Mouse (Mus musculus) heart, embryonic 10.5 days (tissue): ENCODE data around the gene Cblc. TPM values are rescaled to one million over a fixed set of nuclear protein-coding genes. Genes with fewer than 3 reads are reported as not detected.

ENCODE experiments used
- DNase-seq: peaks from one replicate; pipeline ENCODE4 v3.0.0-alpha.2; 2017; ENCODE audit warnings: low spot score
- H3K27ac ChIP-seq: fragments of 300-500 bp; sonication (generic); 2 replicates; pipeline ENCODE4 v1.5.1; 2016; ENCODE audit warnings: mild to moderate bottlenecking
- H3K27me3 ChIP-seq: fragments of 300-500 bp; sonication (generic); 2 replicates; pipeline ENCODE4 v1.6.1; 2016; ENCODE audit warnings: mild to moderate bottlenecking; ENCODE audit not compliant: poor library complexity, insufficient read depth, severe bottlenecking
- H3K36me3 ChIP-seq: fragments of 300-500 bp; sonication (generic); 2 replicates; pipeline ENCODE4 v1.6.1; 2016; ENCODE audit warnings: mild to moderate bottlenecking, moderate library complexity
- H3K4me1 ChIP-seq: fragments of 300-500 bp; sonication (generic); 2 replicates; pipeline ENCODE4 v1.6.1; 2016; ENCODE audit warnings: mild to moderate bottlenecking
- H3K4me3 ChIP-seq: fragments of 300-500 bp; sonication (generic); 2 replicates; pipeline ENCODE4 v1.5.1; 2016; ENCODE audit warnings: mild to moderate bottlenecking, moderate library complexity
- H3K9me3 ChIP-seq: fragments of 300-500 bp; sonication (generic); 2 replicates; pipeline ENCODE4 v1.6.1; 2016; ENCODE audit warnings: mild to moderate bottlenecking, moderate library complexity
- WGBS: fragments of 180-500 bp; shearing (Covaris S2); methylation state at CpG from one replicate; pipeline ENCODE4 v1.1.7; 2016; 5-methylcytosine and 5-hydroxymethylcytosine counted together
- polyA plus RNA-seq: library from polyadenylated mRNA; unstranded; fragments of >200 nt; fragmentation: Nextera tagmentation; extraction: Ambion mirVana; gene quantifications from 2 replicates; pipeline ENCODE4 v1.2.1, GENCODE M21; 2016

Cblc gene
- 1.1 and 1.2 TPM in 2 replicates for polyA plus RNA-seq

DNA sequence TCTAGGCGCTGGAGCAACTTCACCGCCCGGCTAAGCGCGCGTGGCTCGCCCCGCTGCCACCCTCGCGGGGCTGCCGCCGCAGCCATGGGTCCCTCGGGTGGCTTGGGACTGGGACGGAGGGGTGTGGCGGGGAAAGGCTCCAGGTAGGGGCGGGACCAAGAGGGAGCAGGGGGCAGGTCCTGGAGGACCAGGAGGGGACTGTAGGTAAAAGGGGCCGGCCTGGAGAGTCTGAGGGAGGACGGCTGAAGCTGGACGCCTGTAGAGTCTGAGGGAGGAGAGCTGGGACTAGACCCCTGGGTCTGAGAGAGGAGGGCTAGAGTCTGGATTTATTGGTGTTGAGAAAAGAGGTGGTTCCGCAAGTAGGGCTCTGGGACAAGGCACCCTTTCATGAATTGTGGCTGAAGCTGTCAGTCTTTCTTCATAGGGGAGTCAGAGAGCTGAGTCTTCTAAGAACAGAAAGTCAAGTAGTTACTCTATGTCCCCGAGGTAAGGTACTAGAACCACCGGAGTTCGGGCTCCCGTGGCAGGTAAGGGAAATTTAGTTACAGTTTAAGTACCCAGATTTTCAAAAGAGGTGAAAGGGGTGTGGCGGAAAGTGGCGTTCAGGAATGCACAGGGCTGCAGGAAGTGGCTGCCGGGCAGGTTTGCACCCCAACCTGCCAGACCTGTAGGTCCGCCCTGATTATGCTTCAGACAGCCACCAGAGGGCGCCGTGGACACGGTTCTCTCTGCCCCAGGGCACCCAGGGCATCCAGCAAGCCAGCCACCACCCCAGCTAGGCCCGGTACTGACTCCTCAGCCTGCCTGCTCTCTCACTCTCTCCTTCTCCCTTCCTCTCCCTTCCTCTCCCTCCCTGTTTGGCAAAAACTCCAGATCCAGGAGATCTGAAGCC, at the start of gene Cblc:
TSS of gene Cblc (minus strand) at position 113 of the 892 bp plus-strand sequence.
- no peaks in the 10 kb centered on the region for H3K36me3 ChIP-seq
- WGBS = 3% methylated on average over 32 of the region's 32 CpGs
- H3K4me1 ChIP-seq = peaks cover 7% of the 10 kb centered on the region; the same call in 1 of the 2 replicates
- peak; percentile 83 for DNase-seq
- H3K27me3 ChIP-seq = peaks cover 43% of the 10 kb centered on the region
- H3K9me3 ChIP-seq = no peaks in the 10 kb centered on the region
- peak within 1 kb of the TSS; percentile 44 for H3K4me3 ChIP-seq
- H3K27ac ChIP-seq = 0 out of 2 replicates have a peak within 1 kb of the TSS, but pooled peaks have one; percentile 52

DNA sequence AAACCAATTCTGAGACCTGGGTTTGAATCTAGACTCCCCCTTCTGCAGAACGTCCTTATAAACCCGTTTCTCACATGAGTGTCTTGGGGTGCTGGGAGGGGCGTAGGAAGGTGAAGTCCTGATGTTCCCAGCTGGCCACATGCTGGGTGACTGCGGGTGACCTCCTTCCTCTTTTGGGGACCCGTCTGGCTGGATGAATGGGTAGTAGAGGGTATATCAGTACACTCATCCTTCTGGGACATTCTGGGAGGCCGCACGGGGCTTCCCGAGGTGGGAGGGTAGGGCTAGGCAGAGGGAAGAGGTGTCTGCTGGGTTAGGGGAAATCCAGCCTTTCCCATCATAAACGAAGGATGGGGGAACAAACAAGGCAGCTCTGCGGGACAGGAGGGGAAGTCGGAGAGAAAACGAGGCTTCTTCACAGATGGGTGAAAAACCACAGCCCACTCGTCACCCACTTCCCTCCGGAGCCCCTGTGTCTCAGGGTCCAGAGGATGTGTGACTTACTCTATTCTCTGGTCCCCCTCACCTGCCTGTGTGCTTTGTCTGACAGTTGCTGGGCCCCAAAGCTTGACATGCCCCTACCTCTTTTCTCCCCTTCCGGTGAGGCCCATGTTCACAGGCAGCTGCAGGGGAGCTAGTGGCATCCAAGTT, 48.0 kb upstream of the Cblc start:
- 59% methylated on average over 15 of the region's 15 CpGs for WGBS
- no peaks in the 10 kb centered on the region for H3K36me3 ChIP-seq
- no peak overlapping the region for H3K4me3 ChIP-seq
- peaks cover 53% of the 10 kb centered on the region for H3K27me3 ChIP-seq
- H3K27ac ChIP-seq = no peak overlapping the region
- peaks cover 14% of the 10 kb centered on the region for H3K4me1 ChIP-seq
- DNase-seq = no peak
- no peaks in the 10 kb centered on the region for H3K9me3 ChIP-seq

DNA sequence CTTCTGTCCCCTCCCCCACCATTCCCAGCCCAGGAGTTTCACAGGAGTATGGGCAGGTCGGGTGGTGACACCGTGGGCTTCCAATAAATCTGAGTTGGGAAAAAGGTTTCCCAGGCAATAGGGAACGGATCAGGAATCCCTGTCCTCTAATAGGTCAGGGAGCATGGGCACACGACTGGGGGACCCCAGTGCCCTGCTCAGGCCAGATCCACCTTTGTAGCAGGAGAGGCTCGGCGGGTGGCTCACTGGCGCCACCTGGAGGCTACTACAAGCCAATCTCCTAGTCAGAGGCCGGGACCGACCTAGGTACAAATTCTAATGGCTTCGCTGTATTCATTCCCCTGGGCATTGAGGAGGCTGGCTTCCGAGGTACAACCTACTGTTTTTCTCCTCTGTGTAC, 47.0 kb upstream of the Cblc start:
- H3K27me3 ChIP-seq = peaks cover 49% of the 10 kb centered on the region
- peaks cover 14% of the 10 kb centered on the region for H3K4me1 ChIP-seq
- H3K27ac ChIP-seq = no peak overlapping the region
- 4% methylated on average over 11 of the region's 11 CpGs for WGBS
- H3K9me3 ChIP-seq = no peaks in the 10 kb centered on the region
- DNase-seq = no peak
- no peaks in the 10 kb centered on the region for H3K36me3 ChIP-seq
- no peak overlapping the region for H3K4me3 ChIP-seq

DNA sequence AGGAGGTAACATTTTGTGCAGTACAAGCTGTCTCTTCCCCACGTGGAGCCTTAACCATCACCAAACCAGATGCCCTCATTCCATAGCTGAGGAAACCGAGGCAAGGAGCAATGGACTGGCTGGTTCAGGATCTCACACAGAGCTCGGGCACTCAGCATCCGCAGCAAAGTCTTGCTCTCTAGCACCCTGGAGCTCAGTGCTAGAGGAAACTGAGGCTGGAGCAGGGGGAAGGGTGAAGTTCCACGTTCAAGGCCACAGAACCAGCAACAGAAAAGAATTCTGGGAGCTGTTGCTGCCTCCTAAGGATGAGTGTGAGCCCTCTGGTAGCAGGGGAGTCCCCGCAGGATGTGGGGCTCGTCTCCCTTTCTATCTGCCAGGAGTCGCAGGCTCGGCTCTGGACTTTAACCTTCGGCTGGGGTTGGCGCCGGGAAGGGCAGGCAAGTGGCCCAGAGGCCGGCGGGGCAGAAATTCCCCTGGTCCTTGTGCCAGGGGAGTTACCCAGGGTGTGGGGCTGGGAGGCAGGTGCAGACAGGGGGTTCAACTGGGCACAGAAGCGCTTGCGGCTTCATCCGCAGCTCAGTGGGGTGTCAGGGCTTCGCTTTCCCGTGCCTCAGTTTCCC, 46.4 kb upstream of the Cblc start:
- Histone ChIP-seq H3K36me3 (no peaks in the 10 kb centered on the region), H3K4me1 (peaks cover 14% of the 10 kb centered on the region), H3K9me3 (no peaks in the 10 kb centered on the region), H3K27me3 (peaks cover 45% of the 10 kb centered on the region), H3K4me3 (no peak overlapping the region), H3K27ac (no peak overlapping the region)
- DNase-seq = no peak
- WGBS = 27% methylated on average over 19 of the region's 19 CpGs

DNA sequence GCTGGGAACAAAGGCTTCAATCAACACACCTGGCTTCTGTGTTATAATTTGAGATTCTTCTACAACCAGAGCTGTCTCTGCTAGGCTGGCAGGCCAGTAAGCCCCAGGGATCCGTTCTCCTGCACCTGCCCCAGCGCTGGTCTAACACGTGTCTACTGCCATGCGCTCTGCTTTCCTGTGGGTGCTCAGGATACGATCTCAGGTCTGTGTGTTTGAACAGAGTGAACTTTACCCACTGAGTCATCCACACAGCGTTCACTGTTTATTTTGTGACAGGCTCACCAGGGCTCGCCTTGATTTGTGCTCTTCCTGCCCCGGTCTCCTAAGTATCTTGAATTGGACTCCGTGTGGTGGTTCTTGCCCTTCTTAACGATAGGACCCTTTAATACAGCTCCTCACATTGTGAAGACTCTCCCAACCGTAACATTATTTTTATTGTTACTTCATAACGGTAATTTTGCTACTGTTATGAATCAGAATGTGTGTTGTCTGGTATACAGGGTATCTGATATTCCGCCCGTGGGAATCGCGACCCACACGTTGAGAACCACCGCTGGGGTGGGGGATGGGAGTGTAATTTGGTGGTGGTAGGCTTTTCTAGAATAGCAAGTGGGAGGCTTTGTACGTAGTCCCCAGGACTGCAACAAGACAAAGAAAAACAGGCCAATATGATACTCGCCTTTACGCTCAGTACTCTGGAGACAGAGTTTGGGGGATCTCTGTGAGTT, 45.2 kb upstream of the Cblc start:
- no peaks in the 10 kb centered on the region for H3K9me3 ChIP-seq
- H3K27ac ChIP-seq = no peak overlapping the region
- H3K4me3 ChIP-seq = no peak overlapping the region
- peaks cover 37% of the 10 kb centered on the region for H3K27me3 ChIP-seq
- WGBS = 81% methylated on average over 21 of the region's 21 CpGs
- no peaks in the 10 kb centered on the region for H3K36me3 ChIP-seq
- H3K4me1 ChIP-seq = 0 out of 2 replicates have a peak, but pooled peaks cover 6% of the 10 kb centered on the region
- no peak for DNase-seq

DNA sequence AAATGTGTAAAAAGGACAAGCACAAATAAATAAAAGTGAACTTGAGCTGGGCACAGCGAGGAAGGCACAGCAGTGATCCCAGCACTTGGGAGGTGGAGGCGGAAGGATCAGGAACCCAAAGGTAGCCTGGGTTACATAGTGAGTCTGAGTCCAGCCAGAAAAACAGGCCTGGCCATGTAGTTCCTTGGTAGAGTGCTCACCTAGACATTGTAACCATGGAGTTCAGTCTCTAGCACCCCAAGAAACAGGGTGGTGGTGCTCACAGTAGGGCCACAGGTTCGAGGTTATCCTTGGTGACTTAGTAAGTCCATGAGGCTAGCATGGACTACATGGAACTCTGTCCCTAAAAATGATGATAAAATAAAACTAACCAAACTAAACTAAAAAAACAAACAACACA, 44.3 kb upstream of the Cblc start:
- WGBS = 80% methylated on average over 3 of the region's 3 CpGs
- Histone ChIP-seq H3K4me3 (no peak overlapping the region), H3K9me3 (no peaks in the 10 kb centered on the region), H3K27ac (no peak overlapping the region), H3K36me3 (no peaks in the 10 kb centered on the region), H3K4me1 (0 out of 2 replicates have a peak, but pooled peaks cover 6% of the 10 kb centered on the region), H3K27me3 (peaks cover 32% of the 10 kb centered on the region)
- no peak for DNase-seq

DNA sequence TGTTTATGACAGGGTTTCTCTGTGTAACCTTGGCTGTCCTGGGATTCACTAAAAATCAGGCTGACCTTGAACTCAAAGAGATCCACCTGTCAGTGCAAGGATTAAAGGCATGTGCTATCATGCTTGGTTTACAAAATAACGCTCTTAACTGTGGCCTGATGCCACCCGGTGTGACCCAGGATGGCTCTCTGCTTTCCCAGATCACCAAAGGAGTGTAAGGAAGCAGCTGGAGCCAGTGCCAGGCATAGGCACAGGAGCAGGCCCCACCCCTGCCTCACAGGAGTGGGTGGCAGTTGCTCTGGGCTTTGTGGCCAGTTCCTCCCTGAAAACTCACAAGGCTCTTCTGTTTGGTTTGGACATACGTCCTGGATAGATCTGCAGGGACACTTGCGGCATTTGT, 43.8 kb upstream of the Cblc start:
- Histone ChIP-seq H3K27ac (no peak overlapping the region), H3K4me1 (0 out of 2 replicates have a peak, but pooled peaks cover 6% of the 10 kb centered on the region), H3K4me3 (no peak overlapping the region), H3K27me3 (peaks cover 27% of the 10 kb centered on the region), H3K36me3 (no peaks in the 10 kb centered on the region), H3K9me3 (no peaks in the 10 kb centered on the region)
- no peak for DNase-seq
- 75% methylated on average over 4 of the region's 4 CpGs for WGBS

DNA sequence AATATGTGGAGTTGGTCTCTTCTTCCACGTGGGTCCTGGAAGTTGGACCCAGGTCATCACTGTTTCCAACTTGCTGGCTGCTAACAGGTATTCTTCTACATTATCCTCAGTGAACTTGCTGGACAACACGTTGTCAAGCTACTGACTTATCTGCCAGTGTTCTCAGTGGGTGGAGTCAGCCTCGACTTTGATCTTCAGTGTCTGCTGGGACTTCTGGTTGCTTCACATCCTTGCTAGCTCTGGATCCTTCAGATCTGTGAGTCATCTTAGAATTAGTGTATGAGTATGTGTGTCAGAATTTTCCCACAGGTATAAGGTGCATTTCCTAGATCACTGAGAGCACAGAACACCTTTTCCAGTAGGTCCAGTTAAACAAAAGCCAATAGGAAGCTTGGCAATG, 40.2 kb upstream of the Cblc start:
- Histone ChIP-seq H3K27me3 (peaks cover 3% of the 10 kb centered on the region; the same call in 1 of the 2 replicates), H3K4me1 (no peaks in the 10 kb centered on the region; the same call in 1 of the 2 replicates), H3K9me3 (no peaks in the 10 kb centered on the region), H3K4me3 (no peak overlapping the region), H3K36me3 (no peaks in the 10 kb centered on the region), H3K27ac (no peak overlapping the region)
- 45% methylated on average over 3 of the region's 3 CpGs for WGBS
- DNase-seq = no peak

DNA sequence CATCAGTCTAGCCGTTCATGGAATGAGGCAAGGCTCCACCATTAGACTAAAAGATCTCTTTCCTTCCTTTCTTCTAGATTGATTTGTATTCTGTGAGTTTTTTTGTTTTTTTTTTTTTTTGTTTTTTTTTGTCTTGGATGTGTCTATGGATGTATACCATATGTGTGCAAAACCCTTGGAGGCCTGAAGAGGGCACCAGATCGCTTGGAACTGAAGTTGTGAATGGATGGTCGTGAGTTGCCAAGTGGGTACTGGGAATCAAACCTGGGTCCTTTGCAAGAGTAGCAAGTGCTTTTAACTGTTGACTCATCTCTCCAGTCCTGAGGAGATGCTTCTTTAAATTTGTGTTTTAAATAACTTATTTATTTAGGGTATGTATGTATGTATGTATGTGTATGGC, 37.4 kb upstream of the Cblc start:
- Histone ChIP-seq H3K4me3 (no peak overlapping the region), H3K4me1 (peaks cover 7% of the 10 kb centered on the region), H3K36me3 (no peaks in the 10 kb centered on the region), H3K27me3 (peaks cover 9% of the 10 kb centered on the region; the same call in 1 of the 2 replicates), H3K27ac (no peak overlapping the region), H3K9me3 (no peaks in the 10 kb centered on the region)
- WGBS = 54% methylated on average over 3 of the region's 3 CpGs
- DNase-seq = no peak

DNA sequence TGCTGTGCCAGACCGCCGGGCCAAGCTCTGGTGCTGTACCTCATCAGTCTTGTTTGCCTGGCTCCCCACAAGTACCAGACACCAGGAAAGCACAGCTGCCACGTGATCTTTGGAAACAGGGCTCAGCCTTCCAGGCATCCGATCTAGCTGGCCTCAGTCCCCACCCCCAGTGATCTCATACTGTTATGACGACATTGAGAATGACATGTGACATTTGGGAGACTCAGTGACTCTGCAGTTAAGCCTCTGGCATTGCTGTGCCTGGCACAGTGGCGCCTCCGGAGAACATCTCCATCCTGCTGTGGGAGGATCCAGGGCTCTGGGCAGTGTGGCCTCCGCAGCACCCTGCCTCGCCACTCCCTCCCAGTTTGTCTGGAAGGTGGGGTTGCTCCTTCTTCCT, 35.2 kb upstream of the Cblc start:
- no peak overlapping the region for H3K27ac ChIP-seq
- peaks cover 12% of the 10 kb centered on the region; the same call in 1 of the 2 replicates for H3K27me3 ChIP-seq
- no peak overlapping the region for H3K4me3 ChIP-seq
- no peak for DNase-seq
- H3K4me1 ChIP-seq = peaks cover 8% of the 10 kb centered on the region
- 39% methylated on average over 9 of the region's 9 CpGs for WGBS
- no peaks in the 10 kb centered on the region for H3K36me3 ChIP-seq
- no peaks in the 10 kb centered on the region for H3K9me3 ChIP-seq

DNA sequence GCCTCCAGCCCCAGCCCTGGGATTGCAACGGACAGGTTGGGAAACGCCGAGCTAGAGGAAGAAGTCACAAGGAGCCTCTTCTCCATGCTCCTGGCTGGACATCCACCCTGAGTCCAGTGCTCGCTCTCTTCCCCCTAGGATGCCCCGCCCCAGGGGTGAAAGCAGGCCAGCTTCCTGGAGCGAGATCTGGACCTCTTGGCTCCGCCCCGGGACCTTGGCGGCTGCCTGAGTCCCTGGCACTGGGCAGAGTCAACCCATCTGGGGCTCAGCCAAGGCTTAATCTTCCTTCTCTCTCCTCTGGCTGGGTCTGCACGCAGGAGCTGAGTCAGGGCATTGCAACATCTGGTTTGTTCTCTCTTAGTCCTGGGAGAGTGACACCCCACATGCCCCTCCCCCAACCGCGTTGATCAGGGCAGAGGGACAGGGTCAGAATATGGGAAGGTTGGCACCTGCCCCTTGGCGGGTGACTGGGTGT, 34.1 kb upstream of the Cblc start:
- DNase-seq = no peak
- WGBS = 34% methylated on average over 13 of the region's 13 CpGs
- H3K27me3 ChIP-seq = peaks cover 14% of the 10 kb centered on the region; the same call in 1 of the 2 replicates

DNA sequence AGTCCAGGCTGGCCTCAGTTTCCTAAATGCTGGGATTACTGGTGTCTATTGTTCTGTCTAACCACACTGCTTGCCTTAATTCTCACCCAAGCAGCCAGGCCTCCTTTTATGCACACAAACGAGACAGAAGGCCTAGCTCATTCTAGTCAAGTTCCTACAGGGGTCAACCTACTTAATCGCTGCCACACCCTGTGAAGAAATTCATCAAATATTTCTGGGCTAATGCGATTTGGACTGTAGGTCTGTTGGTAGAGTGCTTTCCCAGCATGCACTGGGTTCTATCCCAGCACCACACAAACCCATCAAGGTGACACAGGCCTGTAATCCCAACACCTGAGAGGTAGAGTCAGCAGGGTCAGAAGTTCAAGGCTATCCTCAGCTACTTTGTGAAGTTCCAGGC, 33.1 kb upstream of the Cblc start:
- no peak for DNase-seq
- no peaks in the 10 kb centered on the region for H3K36me3 ChIP-seq
- no peak overlapping the region for H3K27ac ChIP-seq
- H3K27me3 ChIP-seq = peaks cover 14% of the 10 kb centered on the region; the same call in 1 of the 2 replicates
- H3K4me3 ChIP-seq = no peak overlapping the region
- peaks cover 10% of the 10 kb centered on the region for H3K4me1 ChIP-seq
- 80% methylated on average over 3 of the region's 3 CpGs for WGBS
- no peaks in the 10 kb centered on the region for H3K9me3 ChIP-seq

More for the DNA sequence above, 34.1 kb upstream of the Cblc start:
- 0 out of 2 replicates have a peak overlapping the region, but pooled peaks have one; percentile 18 for H3K4me3 ChIP-seq
- no peak overlapping the region for H3K27ac ChIP-seq
- H3K4me1 ChIP-seq = peaks cover 10% of the 10 kb centered on the region
- H3K9me3 ChIP-seq = no peaks in the 10 kb centered on the region
- H3K36me3 ChIP-seq = no peaks in the 10 kb centered on the region
